Mouse (Mus musculus) frontal cortex, postnatal 10 days (tissue): ENCODE results near the gene Slc11a2.
"Not testable (repeated sequence)": the region's sequence is repeated elsewhere in the genome, so short reads cannot be mapped to it uniquely, and the experiment has no call there.

Experiments
- DNase-seq, 2 experiments: peaks; one replicate each; pipeline ENCODE4 v3.0.0; 2022; ENCODE audit warnings: low spot score in 2 of 2, mixed read lengths in 1 of 2

Gene Slc11a2

GRCm38 (mm10) chr15:100352711-100353250 is 72.1 kb downstream of the Slc11a2 start, which contains the start of the genes Methig1 and Mettl7a2:
Gene Methig1 (plus strand): TSS chr15:100353149.
Gene Mettl7a2 (plus strand): TSS chr15:100353200.
- no peak for DNase-seq

GRCm38 (mm10) chr15:100351501-100352060 is 73.3 kb downstream of the Slc11a2 start:
- DNase-seq, result no peak

- DNase-seq, result no peak
Observed at GRCm38 (mm10) chr15:100349496-100349895, 75.4 kb downstream of the Slc11a2 start.

GRCm38 (mm10) chr15:100346761-100347160 is 78.1 kb downstream of the Slc11a2 start:
- no peak for DNase-seq

DNA sequence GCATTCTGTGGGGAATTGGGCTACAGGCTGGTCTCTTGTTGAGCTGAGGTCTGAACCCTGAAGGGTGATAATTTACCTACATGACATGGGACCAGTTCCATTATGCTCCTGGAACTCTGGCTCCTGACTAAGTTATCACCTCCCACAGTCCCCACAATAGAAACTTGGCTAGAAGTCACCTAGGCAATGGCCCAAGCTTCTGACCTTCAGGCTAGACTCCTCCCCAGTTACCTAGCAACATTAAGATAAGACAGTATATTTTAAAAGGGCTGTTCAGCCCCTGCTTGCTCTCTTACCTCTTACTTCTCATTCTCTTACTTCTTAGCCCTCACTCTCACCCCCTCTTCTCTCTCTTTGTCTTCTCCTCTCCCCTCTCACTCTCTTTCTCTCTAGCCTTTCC is 79.4 kb downstream of the Slc11a2 start:
- DNase-seq, result no peak

DNA sequence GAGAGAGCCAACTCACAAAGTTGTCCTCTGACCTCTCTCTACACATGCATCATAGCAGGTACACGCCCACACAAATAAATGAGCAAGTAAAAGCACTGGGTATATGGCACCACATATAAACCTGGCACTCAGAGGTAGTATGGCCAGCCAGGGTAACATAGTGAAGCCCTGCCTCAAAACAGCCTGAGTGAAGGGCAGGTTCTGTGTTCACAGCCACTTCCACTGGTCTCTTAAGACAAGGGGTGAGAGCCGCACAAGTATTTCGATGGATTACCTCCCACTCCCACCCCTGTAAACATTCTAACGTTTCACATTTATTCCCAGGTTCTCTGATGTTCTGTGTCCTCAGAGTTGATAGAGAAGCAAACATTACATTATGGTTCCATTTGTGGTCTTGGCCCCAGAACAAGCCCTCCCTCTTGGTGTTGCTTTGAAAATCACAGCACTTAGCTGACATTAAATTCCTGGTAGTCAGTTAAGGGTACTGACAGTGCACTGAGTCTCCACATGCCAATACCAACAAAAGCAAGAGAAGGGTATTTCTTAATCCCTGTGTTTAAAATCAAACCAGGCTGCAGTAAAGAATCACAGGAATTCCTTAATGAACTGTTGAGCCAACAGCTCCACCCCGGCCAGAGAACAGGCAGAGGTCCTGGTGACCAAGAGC is 83.4 kb downstream of the Slc11a2 start:
- DNase-seq, result not testable (repeated sequence)
